Mouse (Mus musculus): ENCODE data around the gene Tmem72. TPM values are rescaled to one million over a fixed set of nuclear protein-coding genes. Genes with fewer than 3 reads are reported as not detected.

Tmem72 gene
- polyA plus RNA-seq, 1 experiment from 2014 or later: 0.08 TPM

DNA sequence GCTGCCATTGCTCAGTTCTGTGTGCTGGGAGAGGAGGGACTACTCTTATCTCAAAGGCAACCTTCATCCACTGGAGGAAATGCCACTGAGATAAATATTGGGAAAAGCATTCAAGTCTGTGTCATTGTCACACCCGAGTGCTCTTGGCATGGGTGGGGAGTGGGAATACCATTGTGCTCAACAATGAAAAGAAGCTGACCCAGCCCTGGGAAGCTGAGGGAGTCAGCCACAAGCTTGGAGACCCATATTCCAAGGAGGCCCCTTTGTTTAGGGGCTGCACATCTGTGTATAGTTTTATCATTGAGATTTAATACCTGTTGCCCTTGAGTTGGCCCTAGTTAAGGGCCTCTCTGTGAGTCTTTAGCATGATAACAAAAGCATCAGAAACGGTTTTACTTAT, 77.0 kb downstream of the Tmem72 start:
- Histone ChIP-seq H3K4me1 (peaks cover 6% of the 10 kb centered on the region; the same call in 1 of the 2 replicates), H3K27ac (no peak overlapping the region), H3K4me2 (replicated peaks) (no peak overlapping the region), H3K27me3 (no peaks in the 10 kb centered on the region), H3K9ac (no peak overlapping the region), H3K4me3 (no peak overlapping the region), H3K9me3 (no peaks in the 10 kb centered on the region), H3K36me3 (no peaks in the 10 kb centered on the region)
- WGBS: 72% methylated on average over 2 of the region's 2 CpGs
- no peak for ATAC-seq (ENCODE audit: low FRiP score, low read depth)

DNA sequence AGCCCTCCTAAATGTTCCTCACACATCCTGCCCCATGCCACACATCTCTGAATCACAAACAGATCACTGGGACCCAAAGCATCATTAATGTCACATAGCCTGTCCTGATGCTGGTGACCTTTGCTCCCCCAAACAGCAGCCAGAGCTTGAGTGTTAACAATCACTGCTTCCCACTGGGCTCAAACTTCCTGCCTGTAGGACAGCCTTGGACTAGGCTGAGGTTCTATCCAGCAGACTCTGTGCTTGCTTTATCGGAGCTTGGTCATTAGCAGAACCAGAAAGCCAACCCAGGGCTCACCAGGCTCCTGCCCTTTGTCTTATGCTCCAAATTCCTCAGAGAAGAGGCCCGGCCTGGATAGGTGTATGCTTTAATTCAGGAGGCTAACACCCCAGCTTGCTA, 77.8 kb downstream of the Tmem72 start:
- WGBS: 74% methylated on average over 2 of the region's 2 CpGs

GRCm38 (mm10) chr6:116637496-116637895, 79.2 kb downstream of the Tmem72 start:
- Histone ChIP-seq H3K4me2 (replicated peaks) (no peak overlapping the region), H3K36me3 (no peaks in the 10 kb centered on the region), H3K4me3 (no peak overlapping the region), H3K27ac (no peak overlapping the region), H3K9me3 (no peaks in the 10 kb centered on the region), H3K9ac (no peak overlapping the region), H3K27me3 (no peaks in the 10 kb centered on the region), H3K4me1 (peaks cover 6% of the 10 kb centered on the region; the same call in 1 of the 2 replicates)
- ATAC-seq (ENCODE audit: low FRiP score, low read depth): no peak
- WGBS: 86% methylated on average over 5 of the region's 5 CpGs

More for the DNA sequence above, 77.8 kb downstream of the Tmem72 start:
- Histone ChIP-seq H3K27ac (no peak overlapping the region), H3K27me3 (no peaks in the 10 kb centered on the region), H3K4me1 (peaks cover 6% of the 10 kb centered on the region; the same call in 1 of the 2 replicates), H3K4me2 (replicated peaks) (no peak overlapping the region), H3K36me3 (no peaks in the 10 kb centered on the region), H3K4me3 (no peak overlapping the region), H3K9me3 (no peaks in the 10 kb centered on the region), H3K9ac (no peak overlapping the region)
- no peak for ATAC-seq (ENCODE audit: low FRiP score, low read depth)

DNA sequence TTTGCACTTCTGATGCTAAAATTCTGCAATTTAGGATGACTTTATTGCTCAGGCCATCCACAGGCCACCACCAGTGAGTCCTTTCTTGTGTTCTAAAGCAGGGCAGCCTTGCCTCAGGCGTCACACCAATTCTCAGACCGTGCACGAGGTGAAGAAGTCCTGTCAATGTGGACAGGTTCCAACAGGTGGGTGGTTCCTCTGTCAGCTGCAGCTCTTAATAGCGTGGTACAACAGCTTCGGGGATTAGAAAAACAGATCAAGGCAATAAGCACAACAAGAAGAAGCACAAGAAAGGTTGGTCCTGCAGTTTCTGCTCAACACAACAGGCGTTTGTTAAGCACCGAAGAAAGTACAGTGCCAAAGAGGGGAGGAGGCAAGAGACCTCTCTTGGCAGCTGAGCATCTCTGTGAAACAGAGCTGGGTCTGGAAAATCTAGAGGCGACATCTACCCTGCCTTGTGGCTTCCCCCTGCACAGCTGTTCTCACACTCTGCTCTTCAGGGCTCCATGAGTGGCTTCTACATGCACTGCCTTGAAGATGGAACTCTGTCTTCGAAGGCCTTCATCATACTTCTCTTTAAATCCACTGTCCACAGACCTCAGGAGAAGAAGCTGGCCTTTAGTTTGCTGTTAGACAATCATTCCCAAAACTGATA, 80.0 kb downstream of the Tmem72 start:
- H3K4me2 ChIP-seq (replicated peaks): no peak overlapping the region
- H3K36me3 ChIP-seq: no peaks in the 10 kb centered on the region
- H3K4me1 ChIP-seq: peaks cover 6% of the 10 kb centered on the region; the same call in 1 of the 2 replicates
- H3K9me3 ChIP-seq: no peaks in the 10 kb centered on the region
- 64% methylated on average over 9 of the region's 9 CpGs for WGBS
- no peak overlapping the region for H3K27ac ChIP-seq
- H3K9ac ChIP-seq: no peak overlapping the region
- ATAC-seq (ENCODE audit: low FRiP score, low read depth): peak; percentile 63; the same call in 1 of the 2 replicates
- no peak overlapping the region for H3K4me3 ChIP-seq
- H3K27me3 ChIP-seq: no peaks in the 10 kb centered on the region

- H3K9me3 ChIP-seq: no peaks in the 10 kb centered on the region
- peak; percentile 57 for ATAC-seq (ENCODE audit: low FRiP score, low read depth)
- H3K9ac ChIP-seq: no peak overlapping the region
- no peak overlapping the region for H3K4me3 ChIP-seq
- no peak overlapping the region for H3K4me2 ChIP-seq (replicated peaks)
- H3K27ac ChIP-seq: 0 out of 2 replicates have a peak overlapping the region, but pooled peaks have one; percentile 22
- WGBS: 67% methylated on average over 10 of the region's 10 CpGs
- no peaks in the 10 kb centered on the region for H3K27me3 ChIP-seq
- H3K4me1 ChIP-seq: peaks cover 6% of the 10 kb centered on the region; the same call in 1 of the 2 replicates
- H3K36me3 ChIP-seq: no peaks in the 10 kb centered on the region
These were observed 81.2 kb downstream of the Tmem72 start for GRCm38 (mm10) chr6:116635251-116636180.

- H3K4me1 ChIP-seq: peaks cover 6% of the 10 kb centered on the region; the same call in 1 of the 2 replicates
- ATAC-seq (ENCODE audit: low FRiP score, low read depth): no peak
These were observed 82.7 kb downstream of the Tmem72 start for GRCm38 (mm10) chr6:116633741-116634695.

DNA sequence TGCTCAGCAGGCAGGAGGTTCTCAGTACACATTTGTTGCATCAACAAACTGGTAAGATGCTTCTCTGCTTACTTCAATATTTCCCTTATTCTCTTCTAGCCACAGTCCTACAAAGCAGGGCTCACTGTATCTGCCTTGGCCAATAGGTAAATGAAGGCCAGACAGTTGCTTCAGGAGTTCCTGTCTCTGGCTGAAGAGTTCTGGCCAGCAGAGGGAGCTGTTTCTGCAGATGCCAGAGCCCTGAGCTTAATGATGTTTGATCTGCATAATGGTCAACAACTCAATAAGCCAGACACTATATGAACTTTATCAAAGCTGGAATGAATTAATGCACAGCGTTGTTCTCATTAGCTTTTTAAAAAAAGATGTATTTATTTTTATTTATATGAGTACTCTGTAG, 84.6 kb downstream of the Tmem72 start:
- Histone ChIP-seq H3K9me3 (no peaks in the 10 kb centered on the region), H3K36me3 (peaks cover under 1% of the 10 kb centered on the region; the same call in 1 of the 2 replicates), H3K4me3 (no peak overlapping the region), H3K4me2 (replicated peaks) (no peak overlapping the region), H3K9ac (no peak overlapping the region), H3K27me3 (no peaks in the 10 kb centered on the region), H3K27ac (no peak overlapping the region), H3K4me1 (peaks cover 11% of the 10 kb centered on the region; the same call in 1 of the 2 replicates)
- no peak for ATAC-seq (ENCODE audit: low FRiP score, low read depth)
- 56% methylated on average over 1 of the region's 1 CpGs for WGBS

More at GRCm38 (mm10) chr6:116633741-116634695, 82.7 kb downstream of the Tmem72 start:
- no peak overlapping the region for H3K4me3 ChIP-seq
- H3K9me3 ChIP-seq: no peaks in the 10 kb centered on the region
- H3K36me3 ChIP-seq: no peaks in the 10 kb centered on the region
- no peak overlapping the region for H3K4me2 ChIP-seq (replicated peaks)
- no peak overlapping the region for H3K27ac ChIP-seq
- H3K27me3 ChIP-seq: no peaks in the 10 kb centered on the region
- 89% methylated on average over 17 of the region's 17 CpGs for WGBS
- H3K9ac ChIP-seq: no peak overlapping the region

DNA sequence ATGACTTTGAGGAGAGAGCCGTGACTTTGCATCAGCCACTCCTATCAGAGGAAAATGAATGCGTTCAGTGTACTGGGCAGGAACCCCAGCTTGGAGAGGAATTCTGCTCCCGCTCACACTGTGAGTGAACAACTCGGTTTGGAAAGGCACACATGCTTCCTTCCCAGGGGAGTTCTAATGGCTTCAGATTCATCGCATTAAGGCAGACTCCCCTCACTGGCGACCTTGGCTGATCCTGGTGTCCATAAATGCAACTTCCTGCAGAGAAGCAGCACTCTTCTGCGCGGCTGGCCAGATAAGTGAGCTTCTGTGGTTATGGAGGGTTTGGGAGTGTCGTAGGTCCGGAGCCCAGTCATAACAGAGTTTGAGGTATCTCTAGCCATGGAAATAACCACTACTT, 86.9 kb downstream of the Tmem72 start:
- Histone ChIP-seq H3K9ac (no peak overlapping the region), H3K4me3 (no peak overlapping the region), H3K4me2 (replicated peaks) (0 out of 2 replicates have a peak overlapping the region, but pooled peaks have one; percentile 78), H3K4me1 (0 out of 2 replicates have a peak, but pooled peaks cover 7% of the 10 kb centered on the region), H3K9me3 (no peaks in the 10 kb centered on the region), H3K27me3 (no peaks in the 10 kb centered on the region), H3K36me3 (peaks cover 19% of the 10 kb centered on the region), H3K27ac (no peak overlapping the region)
- WGBS: 89% methylated on average over 10 of the region's 10 CpGs
- no peak for ATAC-seq (ENCODE audit: low FRiP score, low read depth)

Small RNAs within 50 kb of the gene (microRNA-seq; reads per million reads assigned to microRNA genes)
- 0.70 reads per million for gene Mir7043

Other genes starting within 250 kb of the Tmem72 start
- gene Olfr211, start 227.8 kb downstream of the Tmem72 start, polyA plus RNA-seq (2015; fragmentation: Nextera tagmentation; extraction: Ambion mirVana): not detected in 2 replicates
- not detected in 2 replicates for gene Olfr212, start 210.4 kb downstream of the Tmem72 start, polyA plus RNA-seq (2015; fragmentation: Nextera tagmentation; extraction: Ambion mirVana)
- not detected in 2 replicates for gene Olfr213, start 178.5 kb downstream of the Tmem72 start, polyA plus RNA-seq (2015; fragmentation: Nextera tagmentation; extraction: Ambion mirVana)
- 0.80 TPM in 2 replicates for gene Gm5580, start 165.8 kb downstream of the Tmem72 start, polyA plus RNA-seq (2015; fragmentation: Nextera tagmentation; extraction: Ambion mirVana)
- not detected in 2 replicates for gene Olfr214, start 162.7 kb downstream of the Tmem72 start, polyA plus RNA-seq (2015; fragmentation: Nextera tagmentation; extraction: Ambion mirVana)
- gene Olfr215, start 132.7 kb downstream of the Tmem72 start, polyA plus RNA-seq (2015; fragmentation: Nextera tagmentation; extraction: Ambion mirVana): not detected in 2 replicates
- 222 and 228 TPM in 2 replicates for gene Zfp422, start 87.9 kb downstream of the Tmem72 start, polyA plus RNA-seq (2015; fragmentation: Nextera tagmentation; extraction: Ambion mirVana)
- 18.8 and 22.8 TPM in 2 replicates for gene Depp1, start 66.3 kb downstream of the Tmem72 start, polyA plus RNA-seq (2015; fragmentation: Nextera tagmentation; extraction: Ambion mirVana)
- 10.6 and 10.7 TPM in 2 replicates for gene Rassf4, start 43.0 kb downstream of the Tmem72 start, polyA plus RNA-seq (2015; fragmentation: Nextera tagmentation; extraction: Ambion mirVana)

Measured in limb, embryonic 13.5 days (tissue).